Mouse (Mus musculus) liver, embryonic 14.5 days (tissue): Measurements from ENCODE around the gene Cyp2u1. TPM values are rescaled to one million over a fixed set of nuclear protein-coding genes. Genes with fewer than 3 reads are reported as not detected.
"Not testable (repeated sequence)": the region's sequence is repeated elsewhere in the genome, so short reads cannot be mapped to it uniquely, and the experiment has no call there.

ENCODE experiments used
- ATAC-seq: fragments of 200-750 bp; cut with Nextera tagmentation; 2 replicates; pipeline ENCODE4 v1.8.0; 2017; ENCODE audit warnings: moderate number of reproducible peaks, mild to moderate bottlenecking, moderate library complexity; ENCODE audit not compliant: insufficient read depth
- DNase-seq, 3 experiments: peaks; one replicate each; pipeline ENCODE4 v3.0.0-alpha.2; 2012 to 2013; ENCODE audit warnings: low read depth in 3 of 3, low spot score in 3 of 3
- H3K27ac ChIP-seq: fragments of 300-500 bp; sonication (generic); 2 replicates; pipeline ENCODE4 v1.5.1; 2014; ENCODE audit warnings: moderate library complexity, mild to moderate bottlenecking, control low read depth, inconsistent platforms
- H3K27me3 ChIP-seq: fragments of 300-500 bp; sonication (generic); 2 replicates; pipeline ENCODE4 v1.6.1; 2014; ENCODE audit warnings: mild to moderate bottlenecking, low read length, moderate library complexity; ENCODE audit not compliant: control insufficient read depth, insufficient read depth
- H3K36me3 ChIP-seq: fragments of 300-500 bp; sonication (generic); replicated peaks from 2 replicates; pipeline ENCODE4 v1.6.1; 2014; ENCODE audit warnings: low read depth; ENCODE audit not compliant: control insufficient read depth, insufficient read depth
- H3K4me1 ChIP-seq, 2 experiments: fragments of 200-500 bp in 1 of 2; fragments of 300-500 bp in 1 of 2; sonication (generic) in 1 of 2; replicated peaks; 2 replicates each; pipeline ENCODE4 v1.6.1; 2012 to 2014; ENCODE audit warnings: antibody characterized with exemption in 1 of 2, inconsistent platforms in 1 of 2, low read length in 1 of 2; ENCODE audit not compliant: control insufficient read depth in 2 of 2, insufficient read depth in 2 of 2
- H3K4me2 ChIP-seq: fragments of 300-500 bp; sonication (generic); 2 replicates; pipeline ENCODE4 v1.6.1; 2014; ENCODE audit warnings: low read depth, mild to moderate bottlenecking, control low read depth, moderate library complexity
- H3K4me3 ChIP-seq, 2 experiments: fragments of 200-500 bp in 1 of 2; fragments of 300-500 bp in 1 of 2; sonication (generic) in 1 of 2; 2 replicates each; pipeline ENCODE4 v1.5.1; 2012 to 2014; ENCODE audit warnings: low read depth in 2 of 2, low read length in 2 of 2, mild to moderate bottlenecking in 2 of 2, control low read depth in 1 of 2, inconsistent platforms in 1 of 2, moderate library complexity in 1 of 2; ENCODE audit not compliant: insufficient read depth in 1 of 2
- H3K9ac ChIP-seq: fragments of 300-500 bp; sonication (generic); replicated peaks from 2 replicates; pipeline ENCODE4 v1.6.1; 2014; ENCODE audit warnings: mild to moderate bottlenecking, control low read depth, moderate library complexity
- H3K9me3 ChIP-seq: fragments of 300-500 bp; sonication (generic); 2 replicates; pipeline ENCODE4 v1.6.1; 2016; ENCODE audit warnings: low read length, mixed read lengths; ENCODE audit not compliant: control insufficient read depth
- CTCF ChIP-seq: IDR thresholded peaks from 2 replicates; pipeline ENCODE4 v1.5.1; 2016; ENCODE audit warnings: antibody characterized with exemption, low read depth, control low read depth
- EP300 ChIP-seq: IDR thresholded peaks from 2 replicates; pipeline ENCODE4 v1.6.1; 2016; ENCODE audit warnings: antibody characterized with exemption, low read depth
- WGBS: fragments of 180-500 bp; shearing (Covaris S2); extraction: QIAGEN DNeasy Blood & Tissue Kit; methylation state at CpG from one replicate; pipeline ENCODE4 v1.1.7; 2014; ENCODE audit not compliant: insufficient replicate concordance; 5-methylcytosine and 5-hydroxymethylcytosine counted together
- polyA plus RNA-seq, 2 experiments: library from polyadenylated mRNA; depleted of rRNA in 1 of 2; stranded (reverse) in 1 of 2; unstranded in 1 of 2; fragments of >200 nt; fragmentation: Nextera tagmentation in 1 of 2; extraction: Ambion mirVana in 1 of 2; gene quantifications; 2 replicates each; pipeline versions ENCODE4 v1.2.1 to v1.2.3; 2012 to 2014

The Cyp2u1 gene
- polyA plus RNA-seq, 2 experiments, result 0.04 to 0.15 TPM

DNA sequence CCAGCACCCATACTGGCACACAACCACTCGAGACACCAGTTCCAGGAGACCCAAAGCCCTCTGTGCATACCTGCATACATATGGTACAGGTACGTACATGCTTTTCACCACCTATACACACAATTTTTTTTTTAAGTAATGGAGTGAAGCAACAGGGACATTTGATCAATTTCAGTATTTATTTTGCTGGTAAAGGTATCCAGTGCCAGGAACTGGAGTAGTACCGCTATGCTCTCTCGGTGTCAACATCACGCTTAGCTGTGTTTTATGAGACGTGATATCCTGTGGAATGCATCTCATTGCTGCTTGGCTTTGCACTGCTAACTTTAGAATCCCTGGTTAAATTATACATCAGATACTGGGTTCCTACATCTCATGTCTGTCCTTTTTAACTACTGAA is 42.9 kb upstream of the Cyp2u1 start:
- no peak overlapping the region for H3K4me2 ChIP-seq
- no peaks in the 10 kb centered on the region for H3K9me3 ChIP-seq
- DNase-seq, result no peak
- H3K4me1 ChIP-seq, result no peaks in the 10 kb centered on the region
- H3K27ac ChIP-seq, result no peak overlapping the region
- 76% methylated on average over 6 of the region's 6 CpGs for WGBS
- H3K9ac ChIP-seq, result no peak overlapping the region
- H3K4me3 ChIP-seq, result no peak overlapping the region
- TF ChIP-seq EP300 (no peak), CTCF (no peak)
- no peak for ATAC-seq
- no peaks in the 10 kb centered on the region for H3K27me3 ChIP-seq
- H3K36me3 ChIP-seq, result no peaks in the 10 kb centered on the region

DNA sequence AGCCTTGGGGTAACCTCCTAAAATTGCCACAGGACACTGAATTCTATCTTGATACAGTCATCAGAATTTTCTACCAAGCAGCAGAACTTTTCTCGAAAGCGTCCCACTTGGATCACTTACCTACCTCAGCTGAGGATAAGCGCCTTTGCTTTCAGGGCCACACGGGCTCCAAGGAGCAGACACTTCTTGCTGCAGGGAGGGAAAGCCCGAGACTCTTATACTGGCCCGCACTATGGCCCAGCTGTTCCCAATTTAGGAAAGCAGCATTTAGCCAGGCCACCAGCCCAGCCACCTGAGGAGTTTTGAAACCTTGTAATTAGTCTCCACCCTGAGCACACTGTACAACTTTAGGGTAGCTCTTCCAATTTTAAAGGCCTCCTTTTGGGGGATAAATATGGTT is 40.3 kb upstream of the Cyp2u1 start:
- ATAC-seq, result no peak
- Histone ChIP-seq H3K9me3 (no peaks in the 10 kb centered on the region), H3K27ac (no peak overlapping the region), H3K4me3 (no peak overlapping the region), H3K36me3 (no peaks in the 10 kb centered on the region), H3K9ac (no peak overlapping the region), H3K4me1 (no peaks in the 10 kb centered on the region), H3K4me2 (no peak overlapping the region), H3K27me3 (no peaks in the 10 kb centered on the region)
- TF ChIP-seq CTCF, result no peak
- no peak for TF ChIP-seq EP300
- DNase-seq, result no peak
- 72% methylated on average over 6 of the region's 6 CpGs for WGBS

DNA sequence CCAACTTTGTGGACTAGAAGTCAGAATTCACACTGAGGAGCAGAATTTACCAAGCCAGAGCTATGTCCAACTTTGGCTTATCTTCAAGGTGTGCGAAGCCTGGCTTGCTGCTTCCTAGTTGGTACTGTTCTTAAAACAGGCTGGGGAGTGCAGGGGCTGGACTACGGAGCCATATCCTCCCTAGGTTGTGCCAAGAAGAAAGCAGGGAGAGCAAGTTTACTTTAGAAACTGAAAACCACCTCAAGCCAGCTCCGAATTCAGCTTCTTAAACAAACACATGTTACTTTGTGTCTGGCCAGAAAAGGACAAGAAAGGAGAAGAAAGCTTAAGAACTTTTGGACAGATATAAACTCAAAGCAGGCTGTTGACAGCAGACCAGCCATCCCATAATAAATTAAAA is 37.9 kb upstream of the Cyp2u1 start:
- no peaks in the 10 kb centered on the region for H3K27me3 ChIP-seq
- DNase-seq (no peak), ATAC-seq (no peak)
- WGBS, result 53% methylated on average over 3 of the region's 3 CpGs
- H3K4me2 ChIP-seq, result no peak overlapping the region
- H3K9me3 ChIP-seq, result no peaks in the 10 kb centered on the region
- no peak overlapping the region for H3K27ac ChIP-seq
- H3K9ac ChIP-seq, result no peak overlapping the region
- H3K36me3 ChIP-seq, result no peaks in the 10 kb centered on the region
- H3K4me3 ChIP-seq, result no peak overlapping the region
- TF ChIP-seq CTCF, result no peak
- no peaks in the 10 kb centered on the region for H3K4me1 ChIP-seq

DNA sequence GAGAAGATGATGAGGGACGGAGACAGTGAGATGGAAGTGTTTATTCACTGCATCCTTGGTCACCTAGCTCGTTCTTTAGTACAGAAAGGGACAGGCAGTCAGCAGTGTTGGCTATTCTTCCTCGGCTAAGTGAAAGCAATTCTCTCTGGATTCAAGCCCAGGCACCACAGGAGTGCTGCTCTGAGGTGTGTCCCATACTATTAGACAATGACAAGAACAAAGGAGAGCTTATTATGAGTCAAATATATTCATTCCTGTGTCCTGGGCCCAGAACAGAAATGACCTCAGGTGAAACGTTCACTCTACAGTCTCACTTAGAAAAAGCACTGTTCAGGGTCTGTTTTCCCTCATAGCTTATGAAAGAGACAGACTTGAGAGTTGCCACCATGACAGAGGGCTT is 36.3 kb upstream of the Cyp2u1 start:
- TF ChIP-seq CTCF (no peak), EP300 (no peak)
- H3K4me2 ChIP-seq, result no peak overlapping the region
- no peaks in the 10 kb centered on the region for H3K9me3 ChIP-seq
- no peak for DNase-seq
- no peak overlapping the region for H3K4me3 ChIP-seq
- WGBS, result 62% methylated on average over 4 of the region's 4 CpGs
- H3K27ac ChIP-seq, result no peak overlapping the region
- no peaks in the 10 kb centered on the region for H3K36me3 ChIP-seq
- H3K4me1 ChIP-seq, result peaks cover 0 to 3% of the 10 kb centered on the region in 2 experiments; a peak in 1 of 4 replicates
- H3K9ac ChIP-seq, result no peak overlapping the region
- no peaks in the 10 kb centered on the region for H3K27me3 ChIP-seq
- no peak for ATAC-seq

DNA sequence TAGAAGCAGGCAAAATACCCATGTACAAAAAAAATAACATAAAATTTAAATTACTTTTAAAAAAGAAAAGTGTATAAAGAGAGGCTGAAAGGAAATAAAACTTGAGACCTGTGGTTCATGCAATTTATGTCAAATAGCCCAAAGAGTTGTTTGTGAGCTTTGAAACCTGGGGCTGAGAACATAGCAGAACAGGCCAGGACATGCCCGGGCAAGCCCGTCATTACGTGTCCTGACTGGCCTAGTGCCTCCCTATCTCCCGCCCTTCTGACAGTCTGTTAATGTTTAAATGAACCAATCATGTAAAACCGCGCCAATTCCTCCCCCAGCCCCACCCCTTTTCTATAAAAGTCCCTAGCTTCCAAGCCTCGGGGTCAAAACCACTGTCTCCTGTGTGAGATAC is 34.7 kb upstream of the Cyp2u1 start:
- H3K4me3 ChIP-seq, H3K9me3 ChIP-seq, ATAC-seq, H3K9ac ChIP-seq, H3K27ac ChIP-seq, DNase-seq, H3K4me2 ChIP-seq, H3K27me3 ChIP-seq, H3K4me1 ChIP-seq, H3K36me3 ChIP-seq: not testable (repeated sequence)
- WGBS, result 64% methylated on average over 5 of the region's 7 CpGs

DNA sequence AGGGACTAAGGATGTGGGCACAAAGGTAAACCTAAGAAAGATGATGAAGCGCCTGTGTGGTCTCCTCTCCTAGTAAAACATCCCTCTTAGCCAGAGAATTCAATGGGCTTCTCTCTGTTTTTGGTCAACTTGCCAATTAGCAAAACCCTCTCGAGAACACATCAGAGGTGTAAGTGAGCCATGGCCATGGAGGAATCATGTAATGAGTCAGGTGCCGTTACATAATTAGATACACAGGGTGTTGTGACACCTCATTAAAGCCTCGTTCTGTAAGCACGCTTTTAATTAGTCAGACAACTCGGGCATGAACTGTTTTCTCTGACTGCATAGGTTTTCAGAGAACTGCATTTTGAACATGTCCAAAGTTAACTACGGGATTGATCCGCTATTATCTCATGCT is 33.6 kb upstream of the Cyp2u1 start:
- no peak for TF ChIP-seq CTCF
- TF ChIP-seq EP300, result no peak
- Histone ChIP-seq H3K27me3 (no peaks in the 10 kb centered on the region), H3K9me3 (no peaks in the 10 kb centered on the region), H3K27ac (no peak overlapping the region), H3K9ac (no peak overlapping the region), H3K4me2 (no peak overlapping the region), H3K36me3 (no peaks in the 10 kb centered on the region), H3K4me1 (peaks cover 0 to 5% of the 10 kb centered on the region in 2 experiments; a peak in 1 of 4 replicates), H3K4me3 (no peak overlapping the region)
- DNase-seq (no peak), ATAC-seq (no peak)
- 63% methylated on average over 8 of the region's 8 CpGs for WGBS
